Mouse (Mus musculus) embryonic facial prominence, embryonic 12.5 days (tissue): ENCODE results near the gene Il11ra1. TPM values are rescaled to one million over a fixed set of nuclear protein-coding genes. Genes with fewer than 3 reads are reported as not detected.
"Not testable (repeated sequence)": the region's sequence is repeated elsewhere in the genome, so short reads cannot be mapped to it uniquely, and the experiment has no call there.

ENCODE experiments used
- ATAC-seq: fragments of 200-750 bp; cut with Nextera tagmentation; 2 replicates; pipeline ENCODE4 v1.8.0; 2017; ENCODE audit not compliant: insufficient number of reproducible peaks, insufficient read depth, low FRiP score, low TSS enrichment
- H3K27ac ChIP-seq: fragments of 300-500 bp; sonication (generic); 2 replicates; pipeline ENCODE4 v1.5.1; 2016; ENCODE audit warnings: mild to moderate bottlenecking
- H3K27me3 ChIP-seq: fragments of 300-500 bp; sonication (generic); 2 replicates; pipeline ENCODE4 v1.6.1; 2016; ENCODE audit warnings: mild to moderate bottlenecking, moderate library complexity
- H3K36me3 ChIP-seq: fragments of 300-500 bp; sonication (generic); 2 replicates; pipeline ENCODE4 v1.6.1; 2016; ENCODE audit warnings: mild to moderate bottlenecking
- H3K4me1 ChIP-seq: fragments of 300-500 bp; sonication (generic); 2 replicates; pipeline ENCODE4 v1.6.1; 2016
- H3K4me2 ChIP-seq: fragments of 300-500 bp; sonication (generic); replicated peaks from 2 replicates; pipeline ENCODE4 v1.6.1; 2016; ENCODE audit warnings: mild to moderate bottlenecking, moderate library complexity
- H3K4me3 ChIP-seq: fragments of 300-500 bp; sonication (generic); 2 replicates; pipeline ENCODE4 v1.5.1; 2016; ENCODE audit warnings: mild to moderate bottlenecking
- H3K9ac ChIP-seq: fragments of 300-500 bp; sonication (generic); 2 replicates; pipeline ENCODE4 v1.6.1; 2016; ENCODE audit warnings: mild to moderate bottlenecking, moderate library complexity
- H3K9me3 ChIP-seq: fragments of 300-500 bp; sonication (generic); 2 replicates; pipeline ENCODE4 v1.6.1; 2016; ENCODE audit warnings: mild to moderate bottlenecking, moderate library complexity
- WGBS: fragments of 180-500 bp; shearing (Covaris S2); methylation state at CpG from one replicate; pipeline ENCODE4 v1.1.7; 2016; 5-methylcytosine and 5-hydroxymethylcytosine counted together
- polyA plus RNA-seq: library from polyadenylated mRNA; unstranded; fragments of >200 nt; fragmentation: Nextera tagmentation; extraction: Ambion mirVana; gene quantifications from 2 replicates; pipeline ENCODE4 v1.2.1, GENCODE M21; 2016

Il11ra1 gene
- polyA plus RNA-seq, 1 experiment from 2014 or later: 358 TPM

DNA sequence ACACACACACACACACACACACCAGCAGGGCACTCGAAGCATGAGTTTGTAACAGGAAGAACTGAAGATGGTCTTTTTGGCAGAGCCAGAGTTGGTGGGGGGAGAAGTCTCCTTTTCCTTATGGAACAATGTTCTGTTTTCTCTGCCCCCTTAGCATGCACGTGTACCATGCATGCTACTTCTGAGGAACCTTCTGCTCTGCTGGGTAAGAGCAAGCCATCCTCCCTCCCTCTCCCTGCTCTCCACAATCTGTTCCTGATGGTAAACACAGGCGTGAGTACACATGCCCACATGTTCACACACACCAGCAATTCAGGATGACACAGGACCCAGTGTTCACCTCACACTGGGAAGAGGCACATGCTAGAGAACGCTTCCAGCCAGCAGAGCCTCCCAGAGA is 18.6 kb upstream of the Il11ra1 start:
- Histone ChIP-seq H3K27me3 (no peaks in the 10 kb centered on the region), H3K27ac (no peak overlapping the region), H3K4me3 (no peak overlapping the region), H3K36me3 (no peaks in the 10 kb centered on the region), H3K9me3 (no peaks in the 10 kb centered on the region), H3K4me1 (peaks cover 50% of the 10 kb centered on the region), H3K9ac (no peak overlapping the region), H3K4me2 (no peak overlapping the region)
- WGBS: 55% methylated on average over 4 of the region's 4 CpGs
- no peak for ATAC-seq

DNA sequence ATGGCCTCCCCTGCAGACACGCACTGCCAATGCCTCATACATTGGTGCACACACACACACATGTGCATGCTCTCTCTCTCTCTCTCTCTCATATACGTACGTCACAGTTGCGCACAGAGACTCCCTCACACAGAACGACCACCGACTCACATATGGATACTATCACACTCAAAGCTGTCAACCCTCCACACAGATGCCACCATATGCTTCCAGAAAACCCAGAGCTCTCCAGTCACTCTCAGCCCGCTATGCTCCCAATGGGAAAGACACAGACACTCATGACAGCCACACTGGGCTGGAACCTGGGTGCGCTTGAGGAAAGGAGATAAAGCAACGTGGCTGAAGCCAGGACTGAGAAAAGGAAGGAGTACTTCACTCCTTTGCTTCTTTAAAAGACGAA is 17.8 kb upstream of the Il11ra1 start:
- Histone ChIP-seq H3K4me3 (no peak overlapping the region), H3K9ac (no peak overlapping the region), H3K27ac (peak overlapping the region; percentile 50; the same call in 1 of the 2 replicates), H3K9me3 (no peaks in the 10 kb centered on the region), H3K4me1 (peaks cover 43% of the 10 kb centered on the region), H3K36me3 (no peaks in the 10 kb centered on the region), H3K4me2 (no peak overlapping the region), H3K27me3 (no peaks in the 10 kb centered on the region)
- 64% methylated on average over 10 of the region's 10 CpGs for WGBS
- no peak for ATAC-seq

- H3K9ac ChIP-seq: no peak overlapping the region
- H3K27ac ChIP-seq: peak overlapping the region; percentile 50; the same call in 1 of the 2 replicates
- WGBS: 27% methylated on average over 6 of the region's 6 CpGs
- H3K27me3 ChIP-seq: no peaks in the 10 kb centered on the region
- H3K4me1 ChIP-seq: peaks cover 34% of the 10 kb centered on the region
- ATAC-seq: no peak
- H3K4me2 ChIP-seq: peak overlapping the region; percentile 40
- H3K9me3 ChIP-seq: no peaks in the 10 kb centered on the region
- no peaks in the 10 kb centered on the region for H3K36me3 ChIP-seq
- no peak overlapping the region for H3K4me3 ChIP-seq
Observed at GRCm38 (mm10) chr4:41682789-41683188, 17.0 kb upstream of the Il11ra1 start.

DNA sequence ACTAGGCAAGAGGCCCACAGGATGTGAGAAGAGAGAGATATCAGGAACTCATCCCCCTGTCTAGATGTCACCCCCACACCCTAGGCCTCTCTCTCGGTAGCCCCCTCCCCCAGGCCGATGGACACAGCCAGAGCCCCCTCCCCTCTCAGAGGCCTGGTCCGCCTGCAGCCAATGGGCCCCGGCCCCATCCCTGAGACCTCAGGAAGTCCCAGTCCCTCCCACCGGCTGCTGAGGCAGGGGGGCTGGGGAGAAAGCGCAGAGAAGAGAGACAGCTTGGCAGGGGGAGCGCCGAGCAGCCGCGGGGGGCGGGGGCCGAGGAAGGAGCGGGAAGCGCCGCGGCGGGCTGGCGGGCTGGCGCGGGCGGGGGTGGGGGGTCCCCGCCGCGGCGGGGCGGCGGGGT is 16.5 kb upstream of the Il11ra1 start:
- peak overlapping the region; percentile 40 for H3K4me2 ChIP-seq
- H3K4me3 ChIP-seq: 0 out of 2 replicates have a peak overlapping the region, but pooled peaks have one; percentile 19
- not testable (repeated sequence) for H3K9ac ChIP-seq, H3K27me3 ChIP-seq, H3K9me3 ChIP-seq, H3K27ac ChIP-seq, H3K36me3 ChIP-seq
- peaks cover 33% of the 10 kb centered on the region for H3K4me1 ChIP-seq
- ATAC-seq: peak; percentile 39; the same call in 1 of the 2 replicates
- 3% methylated on average over 14 of the region's 27 CpGs for WGBS

GRCm38 (mm10) chr4:41684131-41684930 is 15.5 kb upstream of the Il11ra1 start:
- H3K27me3 ChIP-seq, H3K36me3 ChIP-seq, ATAC-seq, H3K9me3 ChIP-seq, H3K9ac ChIP-seq, H3K4me3 ChIP-seq: not testable (repeated sequence)
- Histone ChIP-seq H3K4me2 (peak overlapping the region; percentile 36), H3K4me1 (peaks cover 26% of the 10 kb centered on the region), H3K27ac (peak overlapping the region; percentile 65; the same call in 1 of the 2 replicates)
- WGBS: 3% methylated on average over 27 of the region's 27 CpGs

DNA sequence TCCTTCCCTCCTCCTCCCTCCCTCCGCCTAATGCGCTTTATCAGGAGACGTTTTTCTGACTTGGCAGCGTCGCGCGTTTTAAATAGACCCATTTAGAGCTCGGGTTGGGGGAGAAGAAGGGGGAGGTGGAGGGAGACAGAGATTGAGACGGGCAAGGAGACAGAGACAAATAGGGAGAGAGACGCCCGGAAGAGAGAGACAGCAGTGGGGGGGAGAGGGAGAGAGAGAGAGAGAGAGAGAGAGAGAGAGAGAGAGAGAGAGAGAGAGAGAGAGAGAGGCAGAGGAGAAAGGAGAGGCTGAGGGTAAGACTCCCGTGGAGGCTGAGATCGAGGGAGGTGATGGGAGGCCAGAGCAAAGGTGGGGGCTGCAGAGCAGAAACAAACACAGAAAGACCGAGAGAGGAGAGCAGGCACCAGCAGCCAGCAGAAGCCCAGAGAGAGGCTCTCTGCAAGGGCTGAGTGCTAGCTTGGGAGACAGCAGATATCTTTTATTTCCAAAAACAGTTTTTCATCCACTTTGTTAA is 14.8 kb upstream of the Il11ra1 start:
- H3K36me3 ChIP-seq, H3K9ac ChIP-seq, H3K27ac ChIP-seq, ATAC-seq, H3K27me3 ChIP-seq, H3K4me3 ChIP-seq, H3K9me3 ChIP-seq: not testable (repeated sequence)
- peak overlapping the region; percentile 36 for H3K4me2 ChIP-seq
- H3K4me1 ChIP-seq: peaks cover 20% of the 10 kb centered on the region
- 3% methylated on average over 14 of the region's 14 CpGs for WGBS

DNA sequence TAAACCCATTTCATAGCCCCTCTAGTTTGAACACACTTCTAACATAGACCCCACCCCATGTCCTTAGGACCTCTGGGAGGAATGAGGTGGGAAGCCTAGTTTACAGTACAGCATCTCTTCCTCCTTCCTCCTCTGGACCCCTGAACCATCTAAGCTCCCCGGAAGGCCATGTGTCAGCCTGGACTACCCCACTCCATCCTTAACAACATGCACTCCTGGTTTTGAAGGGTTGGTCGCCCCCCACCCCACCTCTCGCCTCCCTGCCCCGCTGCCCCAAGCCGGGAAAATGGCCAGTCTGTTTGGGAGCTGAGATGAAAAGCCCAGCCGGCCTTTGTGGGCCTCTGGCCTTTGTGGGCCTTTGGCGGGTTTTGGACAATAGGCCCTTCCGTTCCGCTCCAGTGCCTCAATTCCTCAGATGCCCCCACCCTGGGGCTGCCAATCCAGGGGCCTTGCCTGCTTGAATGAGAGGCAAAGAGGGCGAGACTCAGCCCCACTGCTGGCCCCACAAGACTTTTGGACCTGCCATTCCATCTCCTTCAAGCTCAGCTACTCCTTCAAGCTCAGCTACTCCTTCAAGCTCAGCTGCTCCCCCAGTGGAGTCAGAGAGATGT is 13.8 kb upstream of the Il11ra1 start:
- H3K9ac ChIP-seq, H3K27me3 ChIP-seq, H3K9me3 ChIP-seq, H3K36me3 ChIP-seq, H3K27ac ChIP-seq, H3K4me3 ChIP-seq, H3K4me2 ChIP-seq: not testable (repeated sequence)
- H3K4me1 ChIP-seq: peaks cover 13% of the 10 kb centered on the region
- 0 out of 2 replicates have a peak, but pooled peaks have one; percentile 11 for ATAC-seq
- 42% methylated on average over 9 of the region's 10 CpGs for WGBS

- not testable (repeated sequence) for ATAC-seq
Observed at GRCm38 (mm10) chr4:41688562-41688961, 11.2 kb upstream of the Il11ra1 start.

DNA sequence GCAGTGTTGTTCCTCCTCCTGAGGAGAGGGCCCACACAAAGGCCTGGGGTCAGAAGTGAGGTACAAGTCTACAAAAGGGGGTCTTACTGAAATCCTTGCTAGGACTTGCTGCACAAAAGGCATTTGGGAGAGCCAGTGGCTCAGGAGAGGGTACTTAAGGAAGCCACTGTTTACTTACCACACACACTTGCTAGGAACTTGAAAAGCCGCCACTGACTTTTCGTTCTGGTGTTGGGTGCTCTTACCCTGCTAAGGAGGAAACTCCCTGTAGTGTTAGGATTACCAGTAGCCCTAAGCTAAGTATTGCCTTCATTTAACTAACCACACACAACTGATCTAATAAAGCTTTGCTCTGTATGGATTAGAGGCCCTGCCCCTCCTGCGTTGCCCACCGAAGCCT is 9.8 kb upstream of the Il11ra1 start:
- not testable (repeated sequence) for H3K4me1 ChIP-seq, H3K36me3 ChIP-seq, H3K27me3 ChIP-seq, H3K9me3 ChIP-seq, H3K9ac ChIP-seq, H3K27ac ChIP-seq, H3K4me3 ChIP-seq, H3K4me2 ChIP-seq, ATAC-seq
- WGBS: no CpG with 5 or more reads among the region's 4 CpGs

More at GRCm38 (mm10) chr4:41688562-41688961, 11.2 kb upstream of the Il11ra1 start:
- not testable (repeated sequence) for H3K4me2 ChIP-seq, H3K27ac ChIP-seq, H3K9ac ChIP-seq, H3K4me1 ChIP-seq, H3K4me3 ChIP-seq, H3K9me3 ChIP-seq, H3K36me3 ChIP-seq, H3K27me3 ChIP-seq
- 57% methylated on average over 1 of the region's 1 CpGs for WGBS

DNA sequence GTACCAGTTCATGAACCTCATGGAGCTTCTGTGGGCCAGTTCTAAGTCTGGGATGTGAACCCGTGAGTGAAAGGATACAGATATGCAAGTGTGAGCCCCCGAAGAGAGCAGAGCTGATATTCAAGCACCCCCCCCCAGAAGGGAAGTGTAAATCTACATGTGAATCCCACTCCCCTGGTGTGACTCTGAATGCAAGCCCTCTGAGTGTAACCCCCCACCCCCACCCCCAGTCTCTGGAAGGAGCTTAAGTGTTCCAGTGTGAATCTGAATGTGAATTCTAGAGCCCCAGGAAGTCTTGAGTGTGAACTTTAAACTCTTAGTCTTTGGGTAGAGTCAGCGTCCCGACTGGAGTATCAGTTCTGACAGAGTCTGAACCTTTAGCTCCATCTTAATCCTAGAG is 6.3 kb upstream of the Il11ra1 start:
- H3K9ac ChIP-seq, H3K27me3 ChIP-seq, H3K36me3 ChIP-seq, H3K9me3 ChIP-seq, H3K27ac ChIP-seq, H3K4me1 ChIP-seq, ATAC-seq: not testable (repeated sequence)
- Histone ChIP-seq H3K4me2 (peak overlapping the region; percentile 24), H3K4me3 (0 out of 2 replicates have a peak overlapping the region, but pooled peaks have one; percentile 10)
- WGBS: 18% methylated on average over 4 of the region's 4 CpGs

DNA sequence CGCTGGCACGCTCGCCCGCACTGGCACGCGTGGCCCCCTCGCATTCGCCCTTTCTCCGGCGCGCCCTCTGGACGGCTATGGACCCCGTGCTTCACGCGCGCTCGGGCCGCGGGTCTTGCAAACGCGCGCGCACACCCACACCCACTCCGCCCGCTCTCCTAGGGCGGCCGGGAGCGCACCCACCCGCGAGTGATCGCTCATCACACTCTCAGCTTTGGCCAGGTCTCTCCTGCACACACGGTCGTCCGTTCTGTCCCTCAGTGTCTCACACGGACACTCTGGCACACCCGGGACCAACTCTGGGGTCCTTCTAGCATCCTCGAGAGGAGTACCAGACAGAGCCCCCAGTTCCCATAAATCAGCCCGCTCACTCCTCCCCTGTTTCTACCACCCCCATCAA is 4.0 kb upstream of the Il11ra1 start:
- H3K27ac ChIP-seq: not testable (repeated sequence)

GRCm38 (mm10) chr4:41696452-41696851 is 3.3 kb upstream of the Il11ra1 start:
- not testable (repeated sequence) for H3K4me1 ChIP-seq, ATAC-seq, H3K9ac ChIP-seq, H3K9me3 ChIP-seq, H3K27ac ChIP-seq, H3K4me3 ChIP-seq, H3K36me3 ChIP-seq, H3K4me2 ChIP-seq, H3K27me3 ChIP-seq
- WGBS: 7% methylated on average over 15 of the region's 15 CpGs

More for the DNA sequence above, 4.0 kb upstream of the Il11ra1 start:
- not testable (repeated sequence) for H3K4me1 ChIP-seq, H3K9ac ChIP-seq, H3K9me3 ChIP-seq, H3K4me3 ChIP-seq, H3K36me3 ChIP-seq, H3K27me3 ChIP-seq, ATAC-seq
- H3K4me2 ChIP-seq: peak overlapping the region; percentile 39; the same call in 1 of the 2 replicates
- WGBS: 3% methylated on average over 23 of the region's 38 CpGs
